Mouse (Mus musculus): ENCODE results near the gene Tbc1d5. TPM values are rescaled to one million over a fixed set of nuclear protein-coding genes. Genes with fewer than 3 reads are reported as not detected.

The Tbc1d5 gene
- polyA plus RNA-seq, 1 experiment = 11.6 TPM

- DNase-seq = no peak
- Histone ChIP-seq H3K4me1 (ENCODE audit: control insufficient read depth, insufficient read depth, low read length) (peaks cover 3% of the 10 kb centered on the region), H3K4me3 (replicated peaks; ENCODE audit: extremely low read depth, low read depth, low read length) (no peak overlapping the region)
- TF ChIP-seq POLR2A (IDR thresholded peaks at IDR 0.05; ENCODE audit: borderline replicate concordance, extremely low read depth, low read depth, low read length) (no peak), CTCF (IDR thresholded peaks at IDR 0.05; ENCODE audit: insufficient read depth, low read length) (no peak)
- 61% methylated on average over 2 of the region's 2 CpGs for WGBS
Observed at GRCm38 (mm10) chr17:50750874-50751273, 428.3 kb downstream of the Tbc1d5 start.

- DNase-seq = no peak
- H3K4me3 ChIP-seq (replicated peaks; ENCODE audit: extremely low read depth, low read depth, low read length) = no peak overlapping the region
- TF ChIP-seq CTCF (IDR thresholded peaks at IDR 0.05; ENCODE audit: insufficient read depth, low read length) (no peak), POLR2A (IDR thresholded peaks at IDR 0.05; ENCODE audit: borderline replicate concordance, extremely low read depth, low read depth, low read length) (no peak)
- H3K4me1 ChIP-seq (ENCODE audit: control insufficient read depth, insufficient read depth, low read length) = peaks cover 7% of the 10 kb centered on the region
- 84% methylated on average over 6 of the region's 6 CpGs for WGBS
Observed at GRCm38 (mm10) chr17:50741386-50741785, 437.8 kb downstream of the Tbc1d5 start.

GRCm38 (mm10) chr17:50740804-50741203 is 438.3 kb downstream of the Tbc1d5 start:
- Histone ChIP-seq H3K4me1 (ENCODE audit: control insufficient read depth, insufficient read depth, low read length) (peaks cover 12% of the 10 kb centered on the region), H3K4me3 (replicated peaks; ENCODE audit: extremely low read depth, low read depth, low read length) (no peak overlapping the region)
- 37% methylated on average over 1 of the region's 1 CpGs for WGBS
- TF ChIP-seq POLR2A (IDR thresholded peaks at IDR 0.05; ENCODE audit: borderline replicate concordance, extremely low read depth, low read depth, low read length) = no peak
- TF ChIP-seq CTCF (IDR thresholded peaks at IDR 0.05; ENCODE audit: insufficient read depth, low read length) = no peak
- DNase-seq = no peak

DNA sequence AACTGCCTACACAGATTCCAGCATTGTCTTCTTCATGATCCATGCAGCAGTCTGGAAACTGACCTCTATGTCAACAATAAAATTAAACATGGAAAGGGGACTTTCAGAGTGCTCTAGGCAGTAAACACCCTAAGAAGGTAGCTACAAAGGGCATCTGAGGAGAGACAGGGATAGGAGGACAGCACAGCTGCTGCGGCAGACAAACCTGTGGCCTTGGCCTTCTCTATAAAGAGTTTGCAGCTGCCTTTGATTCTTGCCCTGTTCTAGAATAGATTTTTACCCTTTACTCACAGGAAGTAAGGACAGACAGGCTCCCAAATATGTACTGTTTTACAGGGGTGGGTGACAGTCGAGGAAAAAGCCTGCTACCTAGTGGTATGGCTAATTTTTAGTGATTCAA is 440.7 kb downstream of the Tbc1d5 start:
- WGBS = 78% methylated on average over 2 of the region's 2 CpGs
- H3K4me3 ChIP-seq (replicated peaks; ENCODE audit: extremely low read depth, low read depth, low read length) = no peak overlapping the region
- no peak for TF ChIP-seq POLR2A (IDR thresholded peaks at IDR 0.05; ENCODE audit: borderline replicate concordance, extremely low read depth, low read depth, low read length)
- TF ChIP-seq CTCF (IDR thresholded peaks at IDR 0.05; ENCODE audit: insufficient read depth, low read length) = no peak
- no peak for DNase-seq
- H3K4me1 ChIP-seq (ENCODE audit: control insufficient read depth, insufficient read depth, low read length) = peaks cover 24% of the 10 kb centered on the region

DNA sequence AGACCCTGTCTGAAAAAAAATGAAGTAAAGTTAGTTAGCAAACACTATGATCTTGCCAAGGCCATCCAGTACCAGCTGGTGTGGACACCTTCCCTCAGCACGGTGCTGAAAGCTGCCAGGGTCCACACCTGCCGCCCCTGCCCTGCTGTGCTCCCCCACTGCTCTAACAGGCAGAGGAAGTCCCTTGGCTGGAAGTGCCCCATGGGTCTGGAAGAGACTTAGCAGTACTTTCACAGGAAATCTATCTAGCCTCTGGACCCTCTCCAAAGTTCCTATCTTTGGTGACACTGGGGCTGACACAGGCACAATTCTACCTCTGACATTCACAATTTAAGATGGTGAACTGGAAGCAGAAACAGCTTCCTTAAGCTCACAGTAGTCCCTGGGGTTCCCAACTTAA is 442.1 kb downstream of the Tbc1d5 start:
- no peak overlapping the region for H3K4me3 ChIP-seq (replicated peaks; ENCODE audit: extremely low read depth, low read depth, low read length)
- TF ChIP-seq POLR2A (IDR thresholded peaks at IDR 0.05; ENCODE audit: borderline replicate concordance, extremely low read depth, low read depth, low read length) (no peak), CTCF (IDR thresholded peaks at IDR 0.05; ENCODE audit: insufficient read depth, low read length) (no peak)
- H3K4me1 ChIP-seq (ENCODE audit: control insufficient read depth, insufficient read depth, low read length) = peaks cover 24% of the 10 kb centered on the region
- DNase-seq = no peak
- 24% methylated on average over 2 of the region's 2 CpGs for WGBS

DNA sequence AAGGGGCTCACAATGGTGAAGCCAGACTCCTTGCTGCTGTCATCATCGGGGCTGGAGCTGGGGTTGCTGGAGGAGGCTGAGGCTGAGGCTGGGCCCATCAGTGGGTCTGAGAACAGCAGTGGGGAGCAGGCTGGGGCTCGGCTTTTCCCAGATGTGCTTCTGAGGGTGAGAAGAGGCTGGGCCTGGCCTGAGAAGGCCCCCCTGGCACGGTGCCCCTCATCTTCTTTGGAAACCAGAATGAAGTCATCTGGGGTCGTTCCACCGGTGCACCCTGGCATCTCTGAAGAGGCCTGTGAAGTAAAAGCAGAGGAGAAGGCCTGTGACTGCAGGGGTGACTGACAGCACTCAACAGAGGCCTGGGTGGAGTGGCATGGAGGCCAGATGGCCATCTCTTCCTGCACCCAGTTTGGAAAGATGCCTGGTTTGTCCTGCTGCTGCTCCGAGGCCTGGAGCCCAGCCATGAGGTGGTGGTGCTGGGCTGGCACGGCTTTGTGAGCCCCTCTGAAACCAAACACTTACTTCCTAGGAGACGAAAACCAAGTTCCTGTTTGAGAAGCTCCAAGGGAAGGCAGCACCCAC is 443.1 kb downstream of the Tbc1d5 start:
- 29% methylated on average over 8 of the region's 8 CpGs for WGBS
- peaks cover 24% of the 10 kb centered on the region for H3K4me1 ChIP-seq (ENCODE audit: control insufficient read depth, insufficient read depth, low read length)
- H3K4me3 ChIP-seq (replicated peaks; ENCODE audit: extremely low read depth, low read depth, low read length) = no peak overlapping the region
- peak; percentile 21 for DNase-seq
- TF ChIP-seq POLR2A (IDR thresholded peaks at IDR 0.05; ENCODE audit: borderline replicate concordance, extremely low read depth, low read depth, low read length) (no peak), CTCF (IDR thresholded peaks at IDR 0.05; ENCODE audit: insufficient read depth, low read length) (no peak)

- DNase-seq = peak; percentile 22
Observed at GRCm38 (mm10) chr17:50735382-50735954, 443.7 kb downstream of the Tbc1d5 start.

GRCm38 (mm10) chr17:50734781-50735180 is 444.4 kb downstream of the Tbc1d5 start:
- WGBS = 77% methylated on average over 6 of the region's 6 CpGs
- Histone ChIP-seq H3K4me1 (ENCODE audit: control insufficient read depth, insufficient read depth, low read length) (peaks cover 24% of the 10 kb centered on the region), H3K4me3 (replicated peaks; ENCODE audit: extremely low read depth, low read depth, low read length) (no peak overlapping the region)
- DNase-seq = no peak
- TF ChIP-seq CTCF (IDR thresholded peaks at IDR 0.05; ENCODE audit: insufficient read depth, low read length) (no peak), POLR2A (IDR thresholded peaks at IDR 0.05; ENCODE audit: borderline replicate concordance, extremely low read depth, low read depth, low read length) (no peak)

More at GRCm38 (mm10) chr17:50735382-50735954, 443.7 kb downstream of the Tbc1d5 start:
- WGBS = 26% methylated on average over 4 of the region's 4 CpGs
- Histone ChIP-seq H3K4me3 (replicated peaks; ENCODE audit: extremely low read depth, low read depth, low read length) (no peak overlapping the region), H3K4me1 (ENCODE audit: control insufficient read depth, insufficient read depth, low read length) (peaks cover 24% of the 10 kb centered on the region)
- TF ChIP-seq POLR2A (IDR thresholded peaks at IDR 0.05; ENCODE audit: borderline replicate concordance, extremely low read depth, low read depth, low read length) (peak; percentile 46; the same call in 1 of the 2 replicates), CTCF (IDR thresholded peaks at IDR 0.05; ENCODE audit: insufficient read depth, low read length) (no peak)

GRCm38 (mm10) chr17:50733390-50733789 is 445.8 kb downstream of the Tbc1d5 start:
- Histone ChIP-seq H3K4me1 (ENCODE audit: control insufficient read depth, insufficient read depth, low read length) (peaks cover 24% of the 10 kb centered on the region), H3K4me3 (replicated peaks; ENCODE audit: extremely low read depth, low read depth, low read length) (no peak overlapping the region)
- DNase-seq = no peak
- TF ChIP-seq CTCF (IDR thresholded peaks at IDR 0.05; ENCODE audit: insufficient read depth, low read length) (no peak), POLR2A (IDR thresholded peaks at IDR 0.05; ENCODE audit: borderline replicate concordance, extremely low read depth, low read depth, low read length) (no peak)
- WGBS = 92% methylated on average over 7 of the region's 7 CpGs

GRCm38 (mm10) chr17:50731876-50732275 is 447.3 kb downstream of the Tbc1d5 start:
- no peak for DNase-seq
- Histone ChIP-seq H3K4me1 (ENCODE audit: control insufficient read depth, insufficient read depth, low read length) (peaks cover 20% of the 10 kb centered on the region), H3K4me3 (replicated peaks; ENCODE audit: extremely low read depth, low read depth, low read length) (no peak overlapping the region)
- 86% methylated on average over 5 of the region's 5 CpGs for WGBS
- TF ChIP-seq CTCF (IDR thresholded peaks at IDR 0.05; ENCODE audit: insufficient read depth, low read length) (no peak), POLR2A (IDR thresholded peaks at IDR 0.05; ENCODE audit: borderline replicate concordance, extremely low read depth, low read depth, low read length) (no peak)

Measured in lung, adult 2 months (tissue).